Mouse (Mus musculus) adipose tissue, adult 10 weeks (tissue): Measurements from ENCODE around the gene Cldn14. TPM values are rescaled to one million over a fixed set of nuclear protein-coding genes. Genes with fewer than 3 reads are reported as not detected.

Source experiments
- polyA plus RNA-seq: library from polyadenylated mRNA; stranded (reverse); fragments of 350-450 nt; fragmentation: Illumina TruSeq; extraction: RNeasy Lipid Tissue Mini Kit (QIAGEN cat#74804); gene quantifications from one replicate; pipeline ENCODE4 v1.2.3, GENCODE M21; 2014; ENCODE audit warnings: low read depth, low replicate concordance

Gene Cldn14
- polyA plus RNA-seq = 36.0 TPM

GRCm38 (mm10) chr16:94008737-94009136, at the start of gene Cldn14:
TSS of gene Cldn14 (minus strand) at chr16:94008837.

GRCm38 (mm10) chr16:93883423-93884085, 125.1 kb downstream of the Cldn14 start, which contains the start of gene Chaf1b:
TSS of gene Chaf1b (plus strand) at chr16:93883901.

Other genes starting within 250 kb of the Cldn14 start
- 21.9 TPM for gene Morc3, start 176.7 kb downstream of the Cldn14 start, polyA plus RNA-seq
- gene Chaf1b, start 124.9 kb downstream of the Cldn14 start, polyA plus RNA-seq = 5.9 TPM
- 0.14 TPM for gene Sim2, start 76.1 kb upstream of the Cldn14 start, polyA plus RNA-seq